Mouse (Mus musculus) E14TG2a.4 (cell line): Measurements from ENCODE around the gene Emsy.

Experiments
- CTCF ChIP-seq: conservative IDR thresholded peaks from 2 replicates; pipeline ENCODE4 v1.5.1; 2014; ENCODE audit warnings: low read length
- NANOG ChIP-seq: IDR thresholded peaks from 2 replicates; pipeline ENCODE4 v1.6.1; 2014; ENCODE audit warnings: borderline replicate concordance, low read length, mixed read lengths
- POU5F1 ChIP-seq: IDR thresholded peaks from 2 replicates; pipeline ENCODE4 v1.6.1; 2014; ENCODE audit warnings: low read length, borderline replicate concordance

DNA sequence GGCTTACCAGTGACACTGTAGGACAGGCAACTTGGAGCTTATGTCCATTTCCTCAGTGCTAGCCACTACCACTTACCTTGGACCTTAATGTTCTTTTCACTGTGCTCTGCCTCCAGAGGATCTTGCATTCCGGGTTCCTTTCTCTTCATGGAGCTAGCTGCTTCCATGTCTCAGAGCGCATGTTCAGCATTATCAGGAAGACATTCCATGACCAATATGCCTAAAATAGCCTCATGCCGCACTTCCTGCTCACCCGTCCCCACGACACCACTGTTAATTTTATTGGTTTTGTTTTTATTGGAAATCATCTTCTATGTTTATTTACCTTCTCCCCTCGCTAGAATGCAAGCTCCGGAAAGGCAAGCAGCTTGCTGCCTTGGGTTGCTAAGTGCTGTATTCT is 21.9 kb upstream of the Emsy start:
- TF ChIP-seq CTCF: no peak
- TF ChIP-seq NANOG: no peak
- no peak for TF ChIP-seq POU5F1
